Mouse (Mus musculus): ENCODE results near the gene Gh.

Gene Gh

DNA sequence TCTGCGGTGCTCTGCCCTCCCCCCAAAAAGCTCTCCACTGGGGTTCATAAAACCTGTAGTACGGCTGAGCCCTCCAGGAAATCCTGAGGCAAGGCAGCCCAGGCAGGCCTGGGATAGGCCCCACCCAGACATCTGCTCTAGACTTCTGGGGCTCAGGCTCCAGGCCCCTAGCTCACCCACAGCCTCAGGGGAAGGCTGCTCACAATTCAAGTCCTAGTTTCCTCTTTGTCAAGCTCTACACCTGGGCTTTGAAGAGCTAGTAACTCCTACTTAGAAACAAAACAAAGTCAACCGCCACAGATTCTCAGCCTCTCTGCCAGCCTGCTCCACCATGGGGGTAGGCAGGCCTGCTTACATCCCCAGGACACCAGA lies 32.6 kb downstream of the Gh start:
- DNase-seq (ENCODE audit: low spot score in 2 of 2) = no peak

- peak; percentile 39 for DNase-seq (ENCODE audit: low spot score in 2 of 2)
Observed at GRCm38 (mm10) chr11:106268326-106269059, 33.2 kb downstream of the Gh start.

DNA sequence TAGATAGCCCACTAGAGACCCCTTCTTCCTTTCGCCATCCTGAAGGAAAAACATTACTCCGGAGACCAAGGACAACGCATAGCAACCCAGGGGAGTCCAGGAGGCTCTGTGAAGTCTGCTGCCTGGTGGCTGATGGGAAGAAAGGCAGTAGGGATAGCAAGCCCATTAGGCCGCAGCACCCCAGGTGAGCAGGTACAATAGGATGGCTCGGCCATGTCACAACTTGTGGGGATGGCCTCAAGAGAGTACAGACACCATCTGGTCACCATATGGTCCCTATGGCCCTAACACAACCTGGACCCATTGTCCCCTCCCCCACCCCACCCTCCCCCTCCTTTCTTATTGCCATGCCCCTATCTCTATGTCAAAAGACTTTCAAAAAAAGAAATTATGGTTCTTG lies 33.8 kb downstream of the Gh start:
- no peak for DNase-seq (ENCODE audit: low spot score in 2 of 2)

GRCm38 (mm10) chr11:106267311-106267852 lies 34.3 kb downstream of the Gh start:
- DNase-seq (ENCODE audit: low spot score in 2 of 2) = no peak

GRCm38 (mm10) chr11:106266431-106266830 lies 35.2 kb downstream of the Gh start:
- DNase-seq (ENCODE audit: low spot score in 2 of 2) = no peak

DNA sequence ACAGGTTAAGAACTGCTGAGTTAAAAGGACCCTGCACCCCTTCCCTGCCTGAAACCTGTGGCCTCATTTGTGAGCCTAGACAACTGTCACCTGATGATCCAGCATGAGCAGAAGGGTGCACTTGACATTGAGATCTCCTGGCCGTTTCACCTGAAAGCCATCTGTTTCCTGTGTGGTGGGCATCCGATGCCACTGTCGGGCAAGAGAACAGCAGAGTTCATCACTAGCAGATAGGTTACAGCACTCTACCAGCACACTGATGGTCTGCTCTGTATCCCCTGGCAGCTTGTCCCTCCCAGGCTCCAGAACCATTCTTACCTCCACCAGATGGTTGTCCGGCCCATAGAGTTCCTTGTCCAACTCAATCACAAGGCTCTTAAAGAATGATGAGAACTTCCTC lies 36.1 kb downstream of the Gh start:
- no peak for DNase-seq (ENCODE audit: low spot score in 2 of 2)

- no peak for DNase-seq (ENCODE audit: low spot score in 2 of 2)
Observed at GRCm38 (mm10) chr11:106264988-106265387, 36.7 kb downstream of the Gh start.

GRCm38 (mm10) chr11:106263963-106264362 lies 37.7 kb downstream of the Gh start:
- DNase-seq (ENCODE audit: low spot score in 2 of 2) = no peak

- no peak for DNase-seq (ENCODE audit: low spot score in 2 of 2)
Observed at GRCm38 (mm10) chr11:106260826-106261450, 40.7 kb downstream of the Gh start.

GRCm38 (mm10) chr11:106256775-106257174 lies 44.9 kb downstream of the Gh start:
- no peak for DNase-seq (ENCODE audit: low spot score in 2 of 2)

DNA sequence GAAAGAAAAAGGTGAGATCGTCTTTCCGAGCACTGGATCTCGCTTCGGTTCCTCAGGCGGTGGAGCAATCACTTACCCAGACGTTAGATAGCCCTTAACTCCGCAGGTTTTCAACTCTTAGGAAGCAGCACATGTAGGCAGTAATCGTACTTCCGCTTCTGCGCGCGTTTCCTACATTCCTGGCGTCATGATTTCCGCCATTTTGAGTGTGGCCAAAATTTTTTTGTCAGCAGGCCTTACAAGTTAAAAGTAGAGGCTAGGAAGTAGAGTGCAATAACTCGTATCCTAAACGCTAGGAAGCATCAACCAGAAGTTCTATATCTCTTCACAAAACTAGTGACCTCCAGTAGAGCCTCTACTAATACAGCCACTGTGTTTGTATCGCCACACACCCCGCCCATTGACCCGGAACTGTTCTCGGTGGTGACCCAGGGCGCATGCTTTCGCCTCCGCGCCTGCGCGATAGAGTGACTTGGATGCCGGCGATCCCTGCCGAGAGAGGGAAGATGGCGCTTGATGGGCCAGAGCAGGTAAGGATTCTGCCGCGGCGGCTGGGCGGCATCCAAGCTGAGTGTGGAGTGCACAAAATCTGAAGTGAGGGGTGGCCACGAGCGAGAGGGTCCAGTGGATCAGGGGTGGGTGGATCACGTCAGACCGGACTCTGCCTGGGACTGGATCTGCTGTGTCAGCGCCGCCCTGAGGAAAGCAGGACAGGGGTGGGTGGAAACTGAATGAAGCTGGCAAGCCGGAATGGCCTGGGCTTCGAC lies 45.8 kb downstream of the Gh start, which contains the start of the genes Ftsj3 and Psmc5:
Gene Ftsj3, minus strand, starts transcription at position 395 of the 767 bp plus-strand sequence.
Gene Psmc5, plus strand, starts transcription at position 470 of the 767 bp plus-strand sequence.
- DNase-seq (ENCODE audit: low spot score in 2 of 2) = peak; percentile 98 to 99

DNA sequence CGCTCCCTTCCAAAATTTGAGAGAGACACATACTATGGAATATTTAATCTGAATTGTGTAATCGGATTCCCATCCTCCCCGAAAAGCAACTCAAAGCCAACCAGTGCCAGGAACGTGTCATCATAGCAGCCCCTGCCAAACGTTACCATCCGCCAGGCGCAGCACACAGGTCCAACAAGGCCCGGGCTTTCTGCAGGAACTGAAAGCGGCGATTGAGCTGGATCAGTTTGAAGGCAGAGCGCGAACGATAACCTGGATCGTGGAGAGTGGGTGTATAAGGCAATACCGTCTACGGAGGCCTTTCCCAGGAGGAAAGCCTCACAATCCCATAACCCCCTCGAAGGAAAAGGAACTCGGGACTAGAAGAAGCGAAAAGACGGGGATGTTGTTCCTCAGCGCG lies 46.5 kb downstream of the Gh start:
- no peak for DNase-seq (ENCODE audit: low spot score in 2 of 2)

DNA sequence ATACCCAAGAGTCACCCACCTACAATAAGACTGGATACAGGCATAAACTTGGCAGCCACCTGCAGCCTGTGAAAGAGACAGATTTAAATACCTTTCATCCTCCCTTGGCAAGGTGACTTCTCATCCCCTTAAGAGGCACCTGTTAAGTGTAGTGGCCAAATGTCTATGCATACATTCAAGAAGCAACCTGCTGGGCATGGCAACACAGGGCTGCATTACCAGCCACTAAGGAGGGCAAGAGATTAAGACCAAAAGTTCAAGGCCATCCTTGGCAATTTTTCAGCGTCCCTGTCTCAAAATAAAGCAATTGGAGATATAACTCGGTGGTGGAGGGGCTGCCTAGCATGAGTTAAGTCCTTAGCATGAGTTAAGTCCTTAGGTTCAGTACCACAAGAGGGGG lies 46.9 kb downstream of the Gh start:
- no peak for DNase-seq (ENCODE audit: low spot score in 2 of 2)
